ENCODE assay signal across 8 mouse cellular contexts in the genomic region with DNA sequence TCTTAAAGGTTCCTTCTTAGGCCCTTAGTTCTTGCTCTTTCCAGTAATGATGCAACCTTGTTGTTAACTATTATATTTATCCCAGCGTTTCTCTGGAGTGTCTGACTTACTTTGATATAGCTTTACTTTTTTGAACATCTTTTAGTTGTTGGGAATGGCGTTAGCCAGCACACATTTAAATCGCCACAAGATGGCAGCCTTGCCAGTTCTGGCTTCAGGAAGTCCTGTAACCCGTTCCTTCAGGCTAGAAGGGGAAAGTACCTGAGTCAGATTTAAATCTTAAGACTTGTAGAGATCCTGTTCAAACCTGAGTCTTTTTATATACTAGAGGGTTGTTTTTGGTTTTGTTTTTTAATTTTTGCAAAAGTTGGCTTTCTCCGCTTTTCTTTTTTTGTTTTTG. TPM values are rescaled to one million over a fixed set of nuclear protein-coding genes. Genes with fewer than 3 reads are reported as not detected.
DNase-seq lines count a peak whose midpoint lies in the region; ATAC-seq and TF ChIP-seq lines count a peak whose summit lies in the region.

No protein-coding gene starts in this region.

- H3K4me3 ChIP-seq in ES-Bruce4 (ENCODE audit: low read depth, low read length) (no peak overlapping the region), macrophage (ENCODE audit: inconsistent target) (no peak overlapping the region)
- no peak overlapping the region for H3K4me3 ChIP-seq in heart, postnatal 0 days (ENCODE audit: low read depth, low read length)
- no peak overlapping the region for H3K4me3 ChIP-seq in layer of hippocampus, adult 2 months

- no peaks in the 10 kb centered on the region for H3K9me3 ChIP-seq in ES-Bruce4 (replicated peaks; ENCODE audit: control insufficient read depth, insufficient read depth, low read length, poor library complexity, severe bottlenecking)
- no peaks in the 10 kb centered on the region for H3K9me3 ChIP-seq in heart, postnatal 0 days (replicated peaks; ENCODE audit: control insufficient read depth, low read length)

- H3K27ac ChIP-seq in ES-Bruce4 (ENCODE audit: insufficient read depth, low read length) (no peak overlapping the region), macrophage (0 out of 2 replicates have a peak overlapping the region, but pooled peaks have one; percentile 12)
- H3K27ac ChIP-seq in heart, postnatal 0 days (ENCODE audit: low read depth) = no peak overlapping the region
- H3K27ac ChIP-seq in layer of hippocampus, adult 2 months = no peak overlapping the region

- no peak for TF ChIP-seq POLR2A in ES-Bruce4 (IDR thresholded peaks at IDR 0.05; ENCODE audit: insufficient read depth, low read length)

- WGBS in heart, postnatal 0 days = 18% methylated on average over 5 of the region's 5 CpGs
- 13% methylated on average over 5 of the region's 5 CpGs for WGBS in macrophage (ENCODE audit: missing documents)

- no peak for ATAC-seq in heart, postnatal 0 days (ENCODE audit: insufficient read depth, low read depth)

- H3K4me2 ChIP-seq in heart, postnatal 0 days (ENCODE audit: low read depth, low read length) = no peak overlapping the region

- TF ChIP-seq CTCF in ES-Bruce4 (IDR thresholded peaks at IDR 0.05; ENCODE audit: low read depth, low read length) = peak; percentile 45
- TF ChIP-seq CTCF in heart, postnatal 0 days (IDR thresholded peaks at IDR 0.05; ENCODE audit: low read depth) = peak; percentile 77
- TF ChIP-seq CTCF in layer of hippocampus, adult 2 months (conservative IDR thresholded peaks at IDR 0.05) = peak; percentile 91

- H3K4me1 ChIP-seq in ES-Bruce4 (ENCODE audit: control insufficient read depth, insufficient read depth, low read length) = no peaks in the 10 kb centered on the region
- no peaks in the 10 kb centered on the region for H3K4me1 ChIP-seq in heart, postnatal 0 days (ENCODE audit: control insufficient read depth, insufficient read depth)

- TF ChIP-seq EP300 in ES-Bruce4 (IDR thresholded peaks at IDR 0.05; ENCODE audit: insufficient read depth, low read depth, low read length) = no peak
- no peak for TF ChIP-seq EP300 in heart, postnatal 0 days (IDR thresholded peaks at IDR 0.05; ENCODE audit: low read depth)

- DNase-seq in cerebellum, adult 11 months = peak; percentile 48
- DNase-seq in cerebellum, adult 8-10 months = no peak
- DNase-seq in cerebellum, postnatal 36 days = peak; percentile 68 to 75
- peak; percentile 54 for DNase-seq in heart, postnatal 0 days (ENCODE audit: low spot score)
- DNase-seq in layer of hippocampus, adult 2 months (ENCODE audit: low spot score in 2 of 2) = peak; percentile 70 to 73
- peak; percentile 26 to 59 for DNase-seq in spleen, postnatal 14 days (ENCODE audit: low spot score in 2 of 2)

- no peaks in the 10 kb centered on the region for H3K79me2 ChIP-seq in macrophage (ENCODE audit: inconsistent target)

- no peak overlapping the region for H3K9ac ChIP-seq in ES-Bruce4 (ENCODE audit: low read depth, poor library complexity, severe bottlenecking)
- no peak overlapping the region for H3K9ac ChIP-seq in heart, postnatal 0 days (replicated peaks; ENCODE audit: low read depth, low read length)

- no peaks in the 10 kb centered on the region for H3K27me3 ChIP-seq in ES-Bruce4 (ENCODE audit: control insufficient read depth, insufficient read depth, low read length, poor library complexity, severe bottlenecking)
- no peaks in the 10 kb centered on the region for H3K27me3 ChIP-seq in heart, postnatal 0 days (ENCODE audit: control insufficient read depth, insufficient read depth, low read length)

- H3K36me3 ChIP-seq in ES-Bruce4 (ENCODE audit: control insufficient read depth, insufficient read depth, low read length, poor library complexity, severe bottlenecking) (no peaks in the 10 kb centered on the region), macrophage (ENCODE audit: inconsistent target) (no peaks in the 10 kb centered on the region)
- H3K36me3 ChIP-seq in heart, postnatal 0 days (replicated peaks; ENCODE audit: control insufficient read depth, insufficient read depth, low read length) = no peaks in the 10 kb centered on the region

RNA-seq across cellular contexts. Expression of a gene that starts 12.5 kb away (rescaled TPM):
- polyA plus RNA-seq in ES-Bruce4 (2011; ENCODE audit: insufficient read depth, insufficient read length, low read depth, missing spikeins) = 183 and 192 TPM in 2 replicates
- total RNA-seq in heart, postnatal 0 days (2014; rRNA removed; ENCODE audit: low replicate concordance) = 59.6 and 73.0 TPM in 2 replicates
- 20.6 and 22.4 TPM in 2 replicates for polyA plus RNA-seq in heart, postnatal 0 days (2015; fragmentation: Nextera tagmentation; extraction: Ambion mirVana)
- 100 to 1,000 TPM; 296 to 316 TPM for total RNA-seq in layer of hippocampus, adult 2 months (2021)
- 100 to 1,000 TPM; 120 to 324 (median 283) TPM for total RNA-seq in macrophage (2018; cell fraction: chromatin; rRNA removed)
- total RNA-seq in macrophage (2018; cell fraction: cytosol; rRNA removed) = 100 to 1,000 TPM; 401 to 516 (median 457) TPM
- 100 to 1,000 TPM; 151 to 403 (median 238) TPM for total RNA-seq in macrophage (2018; cell fraction: nucleus; rRNA removed)
- polyA plus RNA-seq in macrophage (2018) = 402 to 842 TPM (median 678 TPM) in 3 replicates
